Mouse (Mus musculus) heart, adult 2 months (tissue): ENCODE data around the gene Pbx1.

Experiments
- CTCF ChIP-seq: fragments of 200-600 bp; IDR thresholded peaks from 2 replicates; pipeline ENCODE4 v1.8.1; 2022; ENCODE audit warnings: antibody characterized with exemption, mild to moderate bottlenecking, moderate library complexity
- POLR2A ChIP-seq: fragments of 200-500 bp; IDR thresholded peaks from 2 replicates; pipeline ENCODE4 v1.6.1; 2011; ENCODE audit warnings: mild to moderate bottlenecking, low read depth, low read length, control low read depth; ENCODE audit not compliant: insufficient read depth

- TF ChIP-seq CTCF: no peak
- no peak for TF ChIP-seq POLR2A
Observed at GRCm38 (mm10) chr1:168290236-168290985, 141.7 kb downstream of the Pbx1 start.
